Mouse (Mus musculus) spleen, embryonic (tissue): Measurements from ENCODE around the gene Iqcn.

ENCODE experiments used
- CTCF ChIA-PET: fragments of 350-600 bp; sonication (Branson Sonifier 250); formaldehyde crosslinking; loops from one replicate; lab custom pipeline; 2022; lab: Charles Lee

The Iqcn gene

DNA sequence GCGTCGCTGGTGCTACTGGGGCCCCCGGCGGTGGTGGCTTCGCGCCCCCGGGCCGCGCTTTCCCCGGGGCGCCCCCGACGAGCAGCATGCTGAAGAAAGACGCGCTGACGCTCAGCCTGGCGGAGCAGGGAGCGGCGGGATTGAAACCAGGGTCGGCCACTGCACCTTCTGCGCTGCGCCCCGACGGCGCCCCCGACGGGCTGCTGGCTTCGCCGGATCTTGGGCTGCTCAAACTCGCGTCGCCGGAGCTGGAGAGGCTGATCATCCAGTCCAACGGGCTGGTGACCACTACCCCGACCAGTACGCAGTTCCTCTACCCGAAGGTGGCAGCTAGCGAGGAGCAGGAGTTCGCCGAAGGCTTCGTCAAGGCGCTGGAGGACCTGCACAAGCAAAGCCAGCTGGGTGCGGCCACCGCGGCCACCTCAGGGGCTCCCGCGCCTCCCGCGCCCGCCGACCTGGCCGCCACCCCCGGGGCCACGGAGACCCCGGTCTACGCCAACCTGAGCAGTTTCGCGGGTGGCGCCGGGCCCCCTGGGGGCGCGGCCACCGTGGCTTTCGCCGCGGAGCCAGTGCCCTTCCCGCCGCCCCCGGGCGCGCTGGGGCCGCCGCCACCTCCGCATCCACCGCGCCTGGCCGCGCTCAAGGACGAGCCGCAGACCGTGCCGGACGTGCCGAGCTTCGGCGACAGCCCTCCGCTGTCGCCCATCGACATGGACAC, 4.0 kb upstream of the Iqcn start:
- CTCF ChIA-PET = interaction anchor here (0.6 to 1.0 kb wide), 2 partner anchors 26 to 28 kb away, joined by 3 to 4 read pairs; partner anchors contain the start of gene Lsm4

DNA sequence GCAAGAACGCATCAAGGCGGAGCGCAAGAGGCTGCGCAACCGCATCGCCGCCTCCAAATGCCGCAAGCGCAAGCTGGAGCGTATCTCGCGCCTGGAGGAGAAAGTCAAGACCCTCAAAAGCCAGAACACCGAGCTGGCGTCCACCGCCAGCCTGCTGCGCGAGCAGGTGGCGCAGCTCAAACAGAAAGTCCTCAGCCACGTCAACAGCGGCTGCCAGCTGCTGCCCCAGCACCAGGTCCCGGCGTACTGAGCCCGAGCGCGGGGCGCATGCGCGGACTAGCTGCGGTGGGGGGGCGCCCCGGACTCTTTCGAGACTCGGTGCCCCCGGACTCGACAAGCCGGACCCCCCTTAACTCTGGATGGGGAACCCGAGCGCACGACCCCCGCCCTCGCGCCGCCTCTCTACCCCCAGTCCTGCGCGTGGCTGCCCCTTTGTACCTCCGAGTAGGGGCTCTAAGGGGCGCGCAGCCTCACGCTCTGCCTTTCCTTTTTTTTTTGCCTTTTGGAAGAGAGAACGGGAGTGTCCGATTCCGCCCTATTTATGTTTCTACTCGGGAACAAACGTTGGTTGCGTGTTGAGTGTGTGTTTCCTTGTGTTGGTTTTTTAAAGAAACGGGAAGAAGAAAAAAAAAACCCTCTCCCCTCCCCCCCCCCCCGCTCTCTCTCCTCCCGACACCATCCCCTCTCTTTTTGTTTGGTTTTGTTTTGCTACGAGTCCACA, 3.3 kb upstream of the Iqcn start:
- CTCF ChIA-PET = interaction anchor here (0.6 to 1.0 kb wide), 4 partner anchors 27 to 671 kb away, joined by 3 to 6 read pairs (median 4); partner anchors contain the start of genes Lsm4 and Ocel1

GRCm38 (mm10) chr8:70700555-70700922, 2.7 kb upstream of the Iqcn start:
- CTCF ChIA-PET = interaction anchor here (0.5 to 0.7 kb wide), 3 partner anchors 18 to 234 kb away, joined by 3 to 6 read pairs (median 4); partner anchors contain the start of gene Gm3336

DNA sequence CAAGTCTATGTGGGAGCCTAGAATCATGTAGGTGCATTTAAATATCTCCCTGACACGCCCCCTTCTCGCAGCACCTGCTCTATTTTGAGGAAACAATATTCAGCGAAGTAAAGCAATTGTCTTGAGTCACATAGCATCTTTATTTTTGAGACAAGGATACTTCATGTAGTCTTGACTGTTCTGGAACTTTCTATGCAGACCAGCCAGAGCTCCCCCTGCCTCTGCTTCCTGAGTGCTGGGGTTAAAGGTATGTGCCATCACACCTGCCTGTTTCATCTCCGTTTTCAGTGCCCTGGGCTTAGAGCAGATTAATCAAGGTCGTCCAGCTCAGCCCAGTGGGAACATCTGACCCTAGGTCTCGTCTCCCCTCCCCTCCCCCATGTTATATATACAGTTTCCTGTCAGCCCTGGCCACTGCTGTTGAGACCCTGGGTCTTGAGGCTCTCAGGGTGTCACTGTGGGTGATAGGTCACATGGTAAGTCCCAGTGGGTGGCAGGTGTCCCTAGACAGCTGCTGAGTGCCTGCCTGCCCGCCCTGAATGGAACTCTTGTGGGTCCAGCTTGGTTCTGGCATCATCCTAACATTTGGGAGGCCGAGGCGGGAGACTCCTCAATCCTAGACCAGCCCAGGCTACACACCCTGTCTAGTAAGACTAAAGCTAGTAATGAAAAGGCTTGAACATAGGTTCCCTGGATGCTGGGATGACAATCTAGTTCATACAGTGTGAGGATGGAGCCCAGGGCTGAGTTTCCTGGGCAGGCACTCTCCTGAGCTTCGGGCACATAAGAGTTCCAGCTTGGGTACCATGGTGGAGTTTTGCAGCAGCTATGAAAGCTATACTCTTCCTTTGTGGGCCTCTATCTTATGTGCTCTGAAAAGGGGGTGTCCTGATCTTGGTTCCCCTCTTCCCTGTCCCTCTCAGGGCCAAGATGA, 1.9 kb upstream of the Iqcn start:
- CTCF ChIA-PET = interaction anchor here (0.5 to 0.9 kb wide), 6 partner anchors 17 to 235 kb away, joined by 3 to 5 read pairs (median 4); partner anchors contain the start of gene Gm3336

- CTCF ChIA-PET = interaction anchor here (0.7 to 0.9 kb wide), 4 partner anchors 25 to 44 kb away, joined by 3 to 5 read pairs (median 4); no protein-coding TSS in a partner anchor
Observed at GRCm38 (mm10) chr8:70701982-70702841, 1.0 kb upstream of the Iqcn start.

GRCm38 (mm10) chr8:70702842-70703182, 445 bp upstream of the Iqcn start:
- CTCF ChIA-PET = no interaction called here

GRCm38 (mm10) chr8:70708281-70708680, 5.0 kb downstream of the Iqcn start:
- CTCF ChIA-PET = interaction anchor here (0.6 kb wide), 1 partner anchor 706 kb away, joined by 3 read pairs; no protein-coding TSS in a partner anchor

DNA sequence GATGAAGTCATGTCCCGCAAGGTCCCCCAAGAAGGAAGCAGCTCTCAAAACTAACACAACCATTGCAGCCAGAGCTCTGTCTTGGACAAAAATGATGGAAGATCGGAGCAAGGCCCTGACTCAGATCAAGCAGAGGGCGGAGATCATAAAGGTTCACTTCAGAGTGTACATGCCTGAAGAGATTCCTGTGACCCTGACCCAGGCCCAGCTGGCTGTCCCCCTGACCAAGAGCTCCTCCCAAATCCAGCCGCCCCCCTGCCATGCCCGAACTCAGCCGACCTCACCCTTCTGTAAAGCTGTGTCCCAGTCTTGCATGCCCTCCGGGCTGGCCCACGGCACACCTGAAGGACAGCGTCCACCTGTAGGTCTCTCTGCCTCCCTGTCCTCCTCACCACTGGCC, 6.5 kb downstream of the Iqcn start:
- CTCF ChIA-PET = no interaction called here

DNA sequence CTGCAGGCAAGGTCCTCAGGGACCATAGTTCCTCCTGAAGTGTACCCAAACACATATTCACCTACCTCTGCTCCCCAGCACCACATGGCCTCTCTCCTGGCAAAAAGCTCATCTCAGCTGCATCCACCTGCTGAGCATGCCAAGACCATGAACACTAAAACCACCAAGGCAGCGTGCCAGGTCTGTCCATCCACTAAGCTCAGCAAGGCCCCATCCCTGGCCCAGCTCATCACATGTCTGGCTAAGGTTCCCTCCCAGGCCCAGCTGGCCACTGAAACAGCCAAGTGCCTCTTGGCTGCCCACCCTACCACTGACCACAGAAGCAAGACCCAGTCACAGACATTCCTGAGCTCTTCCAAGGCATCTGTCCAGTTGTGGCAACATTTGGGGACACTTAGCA, 7.0 kb downstream of the Iqcn start:
- CTCF ChIA-PET = no interaction called here

DNA sequence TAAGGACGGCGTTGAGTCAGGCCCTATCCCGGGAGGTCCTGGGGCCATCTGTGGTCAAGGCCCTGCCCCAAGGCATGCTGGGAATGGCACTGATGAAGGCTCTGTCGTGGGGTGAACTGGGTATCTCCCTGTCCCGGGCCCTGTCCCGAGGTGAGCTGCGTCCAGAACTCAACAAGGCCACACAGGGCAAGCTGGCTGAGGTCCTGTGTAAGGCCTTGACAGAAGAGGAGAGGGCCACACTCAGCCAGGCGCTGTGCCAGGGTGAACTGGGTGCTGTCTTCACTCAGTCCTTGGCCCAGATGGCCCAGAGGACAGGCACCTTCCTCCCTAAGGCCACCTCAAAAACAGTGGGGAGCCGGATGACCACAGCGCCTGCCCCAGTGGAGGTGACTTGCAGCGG, 7.8 kb downstream of the Iqcn start:
- CTCF ChIA-PET = no interaction called here

- CTCF ChIA-PET = no interaction called here
Observed at GRCm38 (mm10) chr8:70713991-70714390, 10.7 kb downstream of the Iqcn start.

DNA sequence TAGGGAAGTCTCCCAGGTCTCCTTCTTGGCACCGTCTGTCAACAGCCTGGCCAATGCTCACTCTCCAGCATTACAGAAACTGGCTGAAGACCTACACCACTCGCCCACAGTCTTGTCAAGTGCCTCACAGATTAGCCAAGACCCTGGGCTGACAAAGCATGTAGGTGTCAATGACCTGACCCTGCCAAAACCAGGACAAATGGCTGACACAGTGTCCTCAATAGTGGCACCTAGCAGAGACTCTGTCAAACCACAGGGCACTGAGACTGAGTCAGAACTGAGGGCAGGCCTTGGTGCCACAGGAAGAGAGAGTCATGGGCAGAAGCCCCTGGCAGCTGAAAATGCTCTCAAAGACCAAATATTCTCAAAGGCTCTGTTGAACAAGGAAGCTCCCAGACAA, 11.8 kb downstream of the Iqcn start:
- CTCF ChIA-PET = no interaction called here

GRCm38 (mm10) chr8:70716521-70717400, 13.5 kb downstream of the Iqcn start:
- CTCF ChIA-PET = interaction anchor here (0.5 kb wide), 1 partner anchor 104 kb away, joined by 4 read pairs; no protein-coding TSS in a partner anchor

- CTCF ChIA-PET = interaction anchor here (0.7 to 1.1 kb wide), 3 partner anchors 17 to 658 kb away, joined by 3 read pairs; partner anchors contain the start of gene Rab3a
Observed at GRCm38 (mm10) chr8:70718297-70718696, 15.0 kb downstream of the Iqcn start, which contains the start of gene Gm3336. Gene Gm3336, plus strand, starts transcription at chr8:70718543.

DNA sequence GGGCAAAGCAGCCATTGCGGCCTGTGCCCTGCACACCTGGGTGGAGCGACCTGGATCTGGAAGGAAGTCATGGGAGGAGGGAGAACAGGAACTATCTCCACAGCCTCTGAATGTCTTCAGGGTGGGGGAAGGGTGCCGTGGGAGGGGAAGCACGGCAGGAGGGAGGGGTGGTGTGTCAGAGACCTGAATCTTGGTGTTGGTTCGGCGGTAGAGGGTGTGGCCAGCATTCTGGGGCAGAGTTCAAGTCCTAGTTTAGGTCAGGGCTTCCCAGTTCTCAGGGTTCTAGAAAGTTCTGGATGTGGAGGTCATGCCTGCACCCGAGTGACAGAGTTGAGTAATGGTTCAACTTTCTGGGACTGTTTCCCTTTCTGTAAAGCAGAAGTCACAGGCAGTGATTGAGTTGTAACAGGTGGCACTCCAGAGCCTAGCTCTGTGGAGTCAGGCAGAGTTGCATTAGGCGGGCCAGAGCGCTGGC, 16.6 kb downstream of the Iqcn start:
- CTCF ChIA-PET = interaction anchor here (1.0 kb wide), 1 partner anchor 34 kb away, joined by 5 read pairs; no protein-coding TSS in a partner anchor

DNA sequence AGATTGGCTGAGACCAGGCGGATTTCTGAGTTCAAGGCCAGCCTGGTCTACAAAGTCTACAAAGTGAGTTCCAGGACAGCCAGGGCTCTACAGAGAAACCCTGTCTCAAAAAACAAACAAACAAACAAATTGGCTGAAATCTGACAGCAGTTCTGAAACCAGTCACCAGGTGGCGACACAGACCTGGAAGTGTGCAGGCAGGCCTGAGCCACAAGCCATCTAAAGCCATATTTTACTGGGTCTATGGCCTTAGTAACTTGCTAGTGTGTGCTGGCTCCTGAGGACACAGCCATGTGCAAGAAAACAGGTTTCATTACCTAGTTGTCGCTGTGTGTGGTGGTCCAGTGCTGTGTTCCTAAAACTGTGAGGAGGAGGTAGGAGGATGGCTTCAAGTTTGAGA, 17.5 kb downstream of the Iqcn start:
- CTCF ChIA-PET = interaction anchor here (1.0 to 1.9 kb wide), 2 partner anchors 12 to 33 kb away, joined by 5 to 7 read pairs; no protein-coding TSS in a partner anchor

- CTCF ChIA-PET = interaction anchor here (0.6 to 1.9 kb wide), 3 partner anchors 11 to 100 kb away, joined by 4 to 7 read pairs (median 4); no protein-coding TSS in a partner anchor
Observed at GRCm38 (mm10) chr8:70721601-70722000, 18.3 kb downstream of the Iqcn start.

DNA sequence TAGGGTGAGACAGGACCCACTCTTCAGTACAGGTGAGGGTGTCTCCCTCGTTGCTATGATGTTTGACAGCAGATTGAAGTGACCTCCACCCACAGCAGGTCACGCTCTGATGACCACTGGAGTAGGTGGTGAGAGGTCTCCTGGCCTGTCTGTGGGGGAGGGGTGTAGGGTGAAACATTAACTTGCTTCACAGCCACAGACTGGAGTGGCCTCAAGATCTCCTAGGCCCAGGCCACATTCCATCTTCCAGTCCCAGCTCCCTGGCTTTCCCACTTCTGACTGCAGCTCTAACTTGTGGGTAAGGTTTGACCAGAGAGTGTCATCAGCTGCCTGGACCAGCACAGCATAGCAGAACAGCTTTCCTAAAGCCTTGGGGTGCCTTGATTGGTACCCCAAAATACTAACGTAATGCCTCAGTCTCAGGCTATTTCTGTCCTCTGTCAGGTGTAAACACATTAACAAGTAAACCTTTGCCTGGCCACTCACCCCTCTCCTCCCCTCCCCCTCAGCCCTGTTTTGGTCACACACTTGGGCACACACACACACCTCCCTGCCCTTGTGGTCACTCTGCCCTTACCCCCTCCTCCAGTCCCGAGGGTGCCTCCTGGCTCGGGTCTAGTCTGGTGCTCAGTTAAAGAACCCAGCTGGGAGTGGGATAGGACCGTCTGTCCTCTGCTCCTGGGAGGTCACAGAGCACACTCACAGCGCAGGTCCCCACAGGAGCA, 20.4 kb downstream of the Iqcn start, which contains the start of gene Pde4c:
Gene Pde4c, plus strand, starts transcription at position 235 of the 725 bp plus-strand sequence.
- CTCF ChIA-PET = no interaction called here
